Mouse (Mus musculus) thymus, postnatal 14 days (tissue): ENCODE results near the gene Arsj.

Experiments
- DNase-seq: peaks from one replicate; pipeline ENCODE4 v3.0.0; 2021

Gene Arsj

GRCm38 (mm10) chr3:126363568-126364505 lies at the start of gene Arsj:
Arsj (plus strand) TSS chr3:126363684.
- no peak for DNase-seq

GRCm38 (mm10) chr3:126324872-126325498 lies 38.5 kb upstream of the Arsj start:
- DNase-seq: no peak

- no peak for DNase-seq
Observed at GRCm38 (mm10) chr3:126325891-126326627, 37.4 kb upstream of the Arsj start.

- DNase-seq: no peak
Observed at GRCm38 (mm10) chr3:126326628-126327325, 36.7 kb upstream of the Arsj start.

- DNase-seq: no peak
Observed at GRCm38 (mm10) chr3:126335329-126335728, 28.2 kb upstream of the Arsj start.

- no peak for DNase-seq
Observed at GRCm38 (mm10) chr3:126344745-126345144, 18.7 kb upstream of the Arsj start.

- no peak for DNase-seq
Observed at GRCm38 (mm10) chr3:126359760-126360159, 3.7 kb upstream of the Arsj start.

- no peak for DNase-seq
Observed at GRCm38 (mm10) chr3:126362392-126362791, 1.1 kb upstream of the Arsj start.

GRCm38 (mm10) chr3:126362931-126363525 lies 456 bp upstream of the Arsj start:
- DNase-seq: no peak

- DNase-seq: no peak
Observed at GRCm38 (mm10) chr3:126364555-126364954, 1.1 kb downstream of the Arsj start.

GRCm38 (mm10) chr3:126370571-126370970 lies 7.1 kb downstream of the Arsj start:
- DNase-seq: no peak

GRCm38 (mm10) chr3:126372815-126373545 lies 9.5 kb downstream of the Arsj start:
- DNase-seq: no peak

GRCm38 (mm10) chr3:126373721-126374120 lies 10.2 kb downstream of the Arsj start:
- no peak for DNase-seq

- DNase-seq: no peak
Observed at GRCm38 (mm10) chr3:126379252-126379651, 15.8 kb downstream of the Arsj start.

GRCm38 (mm10) chr3:126379702-126380101 lies 16.2 kb downstream of the Arsj start:
- DNase-seq: no peak

- DNase-seq: no peak
Observed at GRCm38 (mm10) chr3:126383276-126383675, 19.8 kb downstream of the Arsj start.

GRCm38 (mm10) chr3:126384657-126385438 lies 21.4 kb downstream of the Arsj start:
- no peak for DNase-seq

GRCm38 (mm10) chr3:126397451-126397850 lies 34.0 kb downstream of the Arsj start:
- no peak for DNase-seq

- DNase-seq: no peak
Observed at GRCm38 (mm10) chr3:126397985-126398630, 34.6 kb downstream of the Arsj start.

- DNase-seq: no peak
Observed at GRCm38 (mm10) chr3:126400726-126401125, 37.2 kb downstream of the Arsj start.
